Mouse (Mus musculus) CH12.LX (cell line): ENCODE measurements around the gene Uvrag. TPM values are rescaled to one million over a fixed set of nuclear protein-coding genes. Genes with fewer than 3 reads are reported as not detected.

Source experiments
- DNase-seq: peaks from one replicate; pipeline ENCODE4 v3.0.0-alpha.2; 2013; ENCODE audit errors: extremely low read depth
- H3K27ac ChIP-seq: 2 replicates; pipeline ENCODE4 v1.5.1; 2012; ENCODE audit warnings: low read depth, mild to moderate bottlenecking, control low read depth, moderate library complexity; ENCODE audit not compliant: insufficient read depth
- H3K27me3 ChIP-seq: replicated peaks from 2 replicates; pipeline ENCODE3; 2012; ENCODE audit warnings: inconsistent platforms
- H3K36me3 ChIP-seq, 2 experiments: replicated peaks in 1 of 2; 2 replicates each; pipeline versions ENCODE3 to v1.6.1; 2012; ENCODE audit warnings: inconsistent platforms in 1 of 2, low read length in 1 of 2, mild to moderate bottlenecking in 1 of 2, mixed read lengths in 1 of 2, moderate library complexity in 1 of 2; ENCODE audit not compliant: control insufficient read depth in 1 of 2, insufficient read depth in 1 of 2
- H3K4me1 ChIP-seq, 2 experiments: 2 replicates each; pipeline ENCODE4 v1.6.1; 2012; ENCODE audit warnings: inconsistent platforms in 1 of 2, moderate library complexity in 1 of 2; ENCODE audit not compliant: insufficient read depth in 2 of 2, control insufficient read depth in 1 of 2
- H3K4me2 ChIP-seq: 2 replicates; pipeline ENCODE4 v1.6.1; 2012; ENCODE audit warnings: low read depth, mild to moderate bottlenecking, control low read depth; ENCODE audit not compliant: poor library complexity, insufficient read depth, severe bottlenecking
- H3K4me3 ChIP-seq, 3 experiments: fragments of 150-350 bp in 1 of 3; sonication (generic) in 1 of 3; replicated peaks in 1 of 3; 2 replicates each; pipeline versions ENCODE3 to v1.5.1; 2011 to 2012; ENCODE audit warnings: low read depth in 2 of 3, low read length in 2 of 3, mild to moderate bottlenecking in 2 of 3, moderate library complexity in 2 of 3, control low read depth in 1 of 3, improper control_type of control experiment in 1 of 3, inconsistent platforms in 1 of 3, mixed read lengths in 1 of 3; ENCODE audit not compliant: poor library complexity in 1 of 3
- H3K79me2 ChIP-seq: replicated peaks from 2 replicates; pipeline ENCODE4 v1.6.1; 2012; ENCODE audit warnings: mild to moderate bottlenecking, moderate library complexity; ENCODE audit not compliant: control insufficient read depth, poor library complexity, insufficient read depth, severe bottlenecking; ENCODE audit errors: extremely low read depth
- H3K9ac ChIP-seq: 2 replicates; pipeline ENCODE4 v1.6.1; 2012; ENCODE audit warnings: low read depth, mild to moderate bottlenecking, control low read depth, moderate library complexity; ENCODE audit not compliant: insufficient read depth
- H3K9me3 ChIP-seq: replicated peaks from 2 replicates; pipeline ENCODE3; 2012; ENCODE audit warnings: low read length, inconsistent platforms, mixed read lengths
- CHD2 ChIP-seq: IDR thresholded peaks from 2 replicates; pipeline ENCODE4 v1.6.1; 2011; ENCODE audit warnings: low read length, improper control_type of control experiment
- ETS1 ChIP-seq: conservative IDR thresholded peaks from 2 replicates; pipeline ENCODE4 v1.6.1; 2012; ENCODE audit warnings: low read depth, mild to moderate bottlenecking, inconsistent platforms, low read length, improper control_type of control experiment, moderate library complexity
- HCFC1 ChIP-seq: IDR thresholded peaks from 2 replicates; pipeline ENCODE4 v1.6.1; 2012; ENCODE audit warnings: low read depth, mild to moderate bottlenecking, inconsistent platforms, low read length, improper control_type of control experiment
- JUN ChIP-seq: IDR thresholded peaks from 2 replicates; pipeline ENCODE4 v1.6.1; 2011; ENCODE audit warnings: low read depth, mild to moderate bottlenecking, low read length, improper control_type of control experiment, moderate library complexity; ENCODE audit not compliant: insufficient read depth
- MAFK ChIP-seq: IDR thresholded peaks from 2 replicates; pipeline ENCODE4 v1.6.1; 2011; ENCODE audit warnings: low read length, improper control_type of control experiment; ENCODE audit not compliant: insufficient replicate concordance
- MEF2A ChIP-seq: IDR thresholded peaks from 2 replicates; pipeline ENCODE4 v1.6.1; 2014; ENCODE audit warnings: low read depth, mild to moderate bottlenecking, inconsistent platforms, low read length, improper control_type of control experiment, borderline replicate concordance
- MXI1 ChIP-seq: IDR thresholded peaks from 2 replicates; pipeline ENCODE4 v1.6.1; 2011; ENCODE audit warnings: mild to moderate bottlenecking, low read depth, low read length, improper control_type of control experiment
- MYC ChIP-seq: IDR thresholded peaks from 2 replicates; pipeline ENCODE4 v1.6.1; 2011; ENCODE audit warnings: low read depth, mild to moderate bottlenecking, improper control_type of control experiment, low read length
- NRF1 ChIP-seq: IDR thresholded peaks from 2 replicates; pipeline ENCODE4 v1.6.1; 2014; ENCODE audit warnings: low read depth, mild to moderate bottlenecking, inconsistent platforms, low read length, improper control_type of control experiment, moderate library complexity
- PAX5 ChIP-seq: IDR thresholded peaks from 2 replicates; pipeline ENCODE4 v1.6.1; 2012; ENCODE audit warnings: low read length, inconsistent platforms, mixed read lengths
- POLR2A ChIP-seq: IDR thresholded peaks from 2 replicates; pipeline ENCODE4 v1.6.1; 2011; ENCODE audit warnings: low read depth, mild to moderate bottlenecking, improper control_type of control experiment, low read length
- POLR2AphosphoS2 ChIP-seq: IDR thresholded peaks from 2 replicates; pipeline ENCODE4 v1.6.1; 2011; ENCODE audit warnings: low read depth, low read length, improper control_type of control experiment
- RCOR1 ChIP-seq: conservative IDR thresholded peaks from 2 replicates; pipeline ENCODE4 v1.6.1; 2012; ENCODE audit warnings: low read depth, mild to moderate bottlenecking, inconsistent platforms, low read length, improper control_type of control experiment
- SIN3A ChIP-seq: IDR thresholded peaks from 2 replicates; pipeline ENCODE4 v1.6.1; 2012; ENCODE audit warnings: low read length, improper control_type of control experiment, inconsistent platforms
- TBP ChIP-seq: conservative IDR thresholded peaks from 2 replicates; pipeline ENCODE4 v1.6.1; 2011; ENCODE audit warnings: low read depth, low read length, improper control_type of control experiment
- UBTF ChIP-seq: IDR thresholded peaks from 2 replicates; pipeline ENCODE4 v1.6.1; 2012; ENCODE audit warnings: low read depth, mild to moderate bottlenecking, inconsistent platforms, low read length, improper control_type of control experiment, moderate library complexity
- USF1 ChIP-seq: IDR thresholded peaks from 2 replicates; pipeline ENCODE4 v1.6.1; 2014; ENCODE audit warnings: low read depth, mild to moderate bottlenecking, inconsistent platforms, low read length, improper control_type of control experiment
- USF2 ChIP-seq: conservative IDR thresholded peaks from 2 replicates; pipeline ENCODE4 v1.6.1; 2011; ENCODE audit warnings: low read depth, low read length, improper control_type of control experiment
- ZMIZ1 ChIP-seq: IDR thresholded peaks from 2 replicates; pipeline ENCODE4 v1.6.1; 2012; ENCODE audit warnings: low read depth, mild to moderate bottlenecking, inconsistent platforms, low read length, improper control_type of control experiment
- dilution Hi-C: fragments of 300-500 bp; cut with MboI; formaldehyde crosslinking; loops from 2 replicates; pipeline ENCODE4 v1.14.3; 2020; ENCODE audit warnings: low sequenced_read_pairs; ENCODE audit not compliant: extremely low pct_unique_long_range_greater_than_20kb, extremely low pct_ligation_motif_present
- in situ Hi-C: fragments of 300-500 bp; cut with MboI; formaldehyde crosslinking; loops from 3 replicates; pipeline ENCODE4 v1.14.3; 2019; ENCODE audit warnings: low sequenced_read_pairs, low pct_ligation_motif_present, low pct_unique_long_range_greater_than_20kb, mixed read lengths
- polyA plus RNA-seq: library from polyadenylated mRNA; unstranded; fragments of >175 nt; gene quantifications from 2 replicates; pipeline ENCODE4 v1.2.1, GENCODE M21; 2012; ENCODE audit warnings: low read depth; ENCODE audit not compliant: insufficient read length
- total RNA-seq, 2 experiments: library from RNA; depleted of rRNA; stranded (reverse); fragments of 300-350 nt in 1 of 2; fragments of >200 nt in 1 of 2; gene quantifications; 2 replicates each; pipeline ENCODE4 v1.2.3; 2012 to 2014

Uvrag gene
- total and polyA plus RNA-seq, 3 experiments = 20.6 to 47.4 (median 37.5) TPM

- Histone ChIP-seq H3K4me2 (no peak overlapping the region), H3K79me2 (no peaks in the 10 kb centered on the region), H3K9ac (no peak overlapping the region), H3K36me3 (peaks cover 0 to 62% of the 10 kb centered on the region in 2 experiments), H3K4me3 (no peak overlapping the region), H3K27ac (no peak overlapping the region), H3K4me1 (peaks cover 7 to 37% of the 10 kb centered on the region in 2 experiments), H3K9me3 (peaks cover 4% of the 10 kb centered on the region), H3K27me3 (no peaks in the 10 kb centered on the region)
- dilution Hi-C loops = no loop called here
- DNase-seq = no peak
- no peak for TF ChIP-seq HCFC1
- TF ChIP-seq MEF2A = no peak
- TF ChIP-seq PAX5 = no peak
- TF ChIP-seq SIN3A = no peak
- TF ChIP-seq UBTF = no peak
- no peak for TF ChIP-seq POLR2A
- no peak for TF ChIP-seq JUN
- TF ChIP-seq USF2 = no peak
- TF ChIP-seq MXI1 = no peak
- no peak for TF ChIP-seq USF1
- TF ChIP-seq ETS1 = no peak
- TF ChIP-seq MAFK = no peak
- TF ChIP-seq POLR2AphosphoS2 = no peak
- TF ChIP-seq CHD2 = no peak
- in situ Hi-C loops = no loop called here
Measured at GRCm38 (mm10) chr7:99034909-99035308, 106.0 kb downstream of the Uvrag start.

DNA sequence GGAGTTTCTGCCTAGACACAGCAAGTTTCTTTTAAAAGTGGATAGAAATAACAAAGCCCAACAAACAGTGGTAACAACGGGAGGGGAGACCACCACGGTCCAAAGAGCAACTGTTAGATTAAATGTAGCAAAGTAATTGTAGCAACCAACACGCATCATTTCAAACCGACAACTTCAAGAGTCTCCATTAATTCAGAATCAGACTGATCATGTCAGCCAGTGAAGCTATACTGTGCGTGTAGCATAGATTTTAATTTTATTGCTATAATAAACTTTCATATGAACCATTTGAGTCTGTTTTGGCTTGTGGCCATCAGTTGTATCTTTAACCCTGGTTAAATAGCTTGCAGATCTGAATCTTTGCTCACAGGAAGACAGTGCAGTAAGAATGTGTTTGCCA lies 107.1 kb downstream of the Uvrag start:
- Histone ChIP-seq H3K4me3 (no peak overlapping the region), H3K36me3 (peaks cover 0 to 66% of the 10 kb centered on the region in 2 experiments), H3K4me1 (peaks cover 5 to 33% of the 10 kb centered on the region in 2 experiments; a peak in 3 of 4 replicates), H3K4me2 (no peak overlapping the region), H3K27me3 (no peaks in the 10 kb centered on the region), H3K9ac (no peak overlapping the region), H3K27ac (no peak overlapping the region), H3K79me2 (no peaks in the 10 kb centered on the region), H3K9me3 (peaks cover 4% of the 10 kb centered on the region)
- no peak for DNase-seq
- TF ChIP-seq RCOR1 (no peak), ZMIZ1 (no peak), NRF1 (no peak), POLR2A (no peak), TBP (no peak), MYC (no peak), MAFK (no peak)
- in situ Hi-C loops = no loop called here
- dilution Hi-C loops = no loop called here
